Mouse (Mus musculus) cerebral cortex, adult 2 months (tissue): Measurements from ENCODE around the gene Rpl15.

Experiments
- WGBS: fragments of 180-500 bp; shearing (Covaris S2); methylation state at CpG from one replicate; pipeline ENCODE4 v1.1.7; 2018; 5-methylcytosine and 5-hydroxymethylcytosine counted together

Rpl15 gene

GRCm38 (mm10) chr14:18241786-18242185, 29.4 kb downstream of the Rpl15 start:
- WGBS = 88% methylated on average over 4 of the region's 4 CpGs

- WGBS = 55% methylated on average over 7 of the region's 7 CpGs
Observed at GRCm38 (mm10) chr14:18240132-18240531, 31.1 kb downstream of the Rpl15 start.

- WGBS = 1% methylated on average over 64 of the region's 66 CpGs
Observed at GRCm38 (mm10) chr14:18238750-18239731, 32.1 kb downstream of the Rpl15 start, which contains the start of gene Nr1d2. Nr1d2 (minus strand) TSS chr14:18239127.

- under 1% methylated on average over 64 of the region's 71 CpGs for WGBS
Observed at GRCm38 (mm10) chr14:18238131-18238749, 33.0 kb downstream of the Rpl15 start.

GRCm38 (mm10) chr14:18237381-18237780, 33.8 kb downstream of the Rpl15 start:
- 36% methylated on average over 4 of the region's 4 CpGs for WGBS

GRCm38 (mm10) chr14:18236496-18237235, 34.5 kb downstream of the Rpl15 start:
- 73% methylated on average over 2 of the region's 2 CpGs for WGBS

- WGBS = 28% methylated on average over 5 of the region's 5 CpGs
Observed at GRCm38 (mm10) chr14:18233981-18234960, 36.9 kb downstream of the Rpl15 start.

- WGBS = 71% methylated on average over 2 of the region's 2 CpGs
Observed at GRCm38 (mm10) chr14:18233076-18233475, 38.1 kb downstream of the Rpl15 start.

GRCm38 (mm10) chr14:18231866-18232265, 39.3 kb downstream of the Rpl15 start:
- 95% methylated on average over 8 of the region's 8 CpGs for WGBS

GRCm38 (mm10) chr14:18229751-18230150, 41.4 kb downstream of the Rpl15 start:
- WGBS = 94% methylated on average over 10 of the region's 10 CpGs

GRCm38 (mm10) chr14:18226181-18226580, 45.0 kb downstream of the Rpl15 start:
- 38% methylated on average over 11 of the region's 11 CpGs for WGBS

GRCm38 (mm10) chr14:18225431-18225830, 45.8 kb downstream of the Rpl15 start:
- 92% methylated on average over 11 of the region's 11 CpGs for WGBS

- 62% methylated on average over 6 of the region's 6 CpGs for WGBS
Observed at GRCm38 (mm10) chr14:18221977-18222376, 49.2 kb downstream of the Rpl15 start.
